Mouse (Mus musculus) intestine, postnatal 0 days (tissue): ENCODE data around the gene Amhr2. TPM values are rescaled to one million over a fixed set of nuclear protein-coding genes. Genes with fewer than 3 reads are reported as not detected.

Experiments
- ATAC-seq: fragments of 200-750 bp; cut with Nextera tagmentation; 2 replicates; pipeline ENCODE4 v1.8.0; 2017; ENCODE audit warnings: mild to moderate bottlenecking, moderate TSS enrichment, moderate library complexity
- H3K27ac ChIP-seq: fragments of 300-500 bp; sonication (generic); 2 replicates; pipeline ENCODE4 v1.5.1; 2014; ENCODE audit warnings: mild to moderate bottlenecking, low read depth, low read length, moderate library complexity
- H3K27me3 ChIP-seq: fragments of 300-500 bp; sonication (generic); replicated peaks from 2 replicates; pipeline ENCODE4 v1.6.1; 2014; ENCODE audit warnings: low read length, mixed read lengths; ENCODE audit not compliant: control insufficient read depth, insufficient read depth
- H3K36me3 ChIP-seq: fragments of 300-500 bp; sonication (generic); 2 replicates; pipeline ENCODE4 v1.6.1; 2014; ENCODE audit warnings: mild to moderate bottlenecking, moderate library complexity; ENCODE audit not compliant: control insufficient read depth, insufficient read depth
- H3K4me1 ChIP-seq: fragments of 300-500 bp; sonication (generic); replicated peaks from 2 replicates; pipeline ENCODE4 v1.6.1; 2014; ENCODE audit warnings: antibody characterized with exemption, low read length, mixed read lengths; ENCODE audit not compliant: control insufficient read depth, insufficient read depth
- H3K4me2 ChIP-seq: fragments of 300-500 bp; sonication (generic); replicated peaks from 2 replicates; pipeline ENCODE4 v1.6.1; 2014; ENCODE audit warnings: low read depth, mild to moderate bottlenecking, moderate library complexity
- H3K4me3 ChIP-seq: fragments of 300-500 bp; sonication (generic); 2 replicates; pipeline ENCODE4 v1.5.1; 2014; ENCODE audit warnings: low read depth, low read length
- H3K9ac ChIP-seq: fragments of 300-500 bp; sonication (generic); 2 replicates; pipeline ENCODE4 v1.6.1; 2014; ENCODE audit warnings: mild to moderate bottlenecking, low read depth, low read length
- H3K9me3 ChIP-seq: fragments of 300-500 bp; sonication (generic); 2 replicates; pipeline ENCODE4 v1.6.1; 2016; ENCODE audit warnings: mixed run types; ENCODE audit not compliant: control insufficient read depth
- CTCF ChIP-seq: sonication (generic); IDR thresholded peaks from 2 replicates; pipeline ENCODE4 v1.5.1; 2016; ENCODE audit warnings: low read depth, mild to moderate bottlenecking, control low read depth, antibody characterized with exemption, moderate library complexity
- WGBS: fragments of 180-500 bp; shearing (Covaris S2); extraction: QIAGEN DNeasy Blood & Tissue Kit; methylation state at CpG from one replicate; pipeline ENCODE4 v1.1.7; 2014; 5-methylcytosine and 5-hydroxymethylcytosine counted together
- polyA plus RNA-seq: library from polyadenylated mRNA; unstranded; fragments of >200 nt; fragmentation: Nextera tagmentation; extraction: Ambion mirVana; gene quantifications from 2 replicates; pipeline ENCODE4 v1.2.1, GENCODE M21; 2015

Amhr2 gene
- polyA plus RNA-seq, 1 experiment from 2014 or later: 0.50 TPM

DNA sequence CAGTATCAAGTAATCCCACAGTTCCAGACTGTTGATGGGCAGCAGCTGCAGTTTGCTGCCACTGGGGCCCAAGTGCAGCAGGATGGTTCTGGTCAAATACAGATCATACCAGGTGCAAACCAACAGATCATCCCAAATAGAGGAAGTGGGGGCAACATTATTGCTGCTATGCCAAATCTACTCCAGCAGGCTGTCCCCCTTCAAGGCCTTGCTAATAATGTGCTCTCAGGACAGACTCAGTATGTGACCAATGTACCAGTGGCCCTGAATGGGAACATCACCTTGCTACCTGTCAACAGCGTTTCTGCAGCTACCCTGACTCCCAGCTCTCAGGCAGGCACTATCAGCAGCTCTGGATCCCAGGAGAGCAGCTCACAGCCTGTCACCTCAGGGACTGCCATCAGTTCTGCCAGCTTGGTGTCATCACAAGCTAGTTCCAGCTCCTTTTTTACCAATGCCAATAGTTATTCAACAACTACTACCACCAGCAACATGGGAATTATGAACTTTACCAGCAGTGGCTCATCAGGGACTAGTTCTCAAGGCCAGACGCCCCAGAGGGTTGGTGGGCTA lies 36.5 kb upstream of the Amhr2 start:
- WGBS: 75% methylated on average over 2 of the region's 2 CpGs
- Histone ChIP-seq H3K27me3 (no peaks in the 10 kb centered on the region), H3K4me2 (no peak overlapping the region), H3K4me3 (no peak overlapping the region), H3K27ac (no peak overlapping the region), H3K4me1 (no peaks in the 10 kb centered on the region), H3K9ac (no peak overlapping the region), H3K9me3 (no peaks in the 10 kb centered on the region), H3K36me3 (peaks cover 30% of the 10 kb centered on the region)
- no peak for TF ChIP-seq CTCF
- no peak for ATAC-seq

DNA sequence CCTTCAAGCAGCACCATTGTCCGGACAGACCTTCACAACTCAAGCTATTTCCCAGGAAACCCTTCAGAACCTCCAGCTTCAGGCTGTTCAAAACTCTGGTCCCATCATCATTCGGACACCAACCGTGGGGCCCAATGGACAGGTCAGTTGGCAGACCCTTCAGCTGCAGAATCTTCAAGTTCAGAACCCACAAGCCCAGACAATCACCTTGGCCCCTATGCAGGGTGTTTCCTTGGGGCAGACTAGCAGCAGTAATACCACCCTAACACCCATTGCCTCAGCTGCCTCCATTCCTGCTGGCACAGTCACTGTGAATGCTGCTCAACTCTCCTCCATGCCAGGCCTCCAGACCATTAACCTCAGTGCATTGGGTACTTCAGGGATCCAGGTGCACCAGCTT lies 35.9 kb upstream of the Amhr2 start:
- H3K9me3 ChIP-seq: no peaks in the 10 kb centered on the region
- no peak for TF ChIP-seq CTCF
- H3K4me1 ChIP-seq: no peaks in the 10 kb centered on the region
- no peak overlapping the region for H3K9ac ChIP-seq
- no peaks in the 10 kb centered on the region for H3K27me3 ChIP-seq
- peaks cover 33% of the 10 kb centered on the region for H3K36me3 ChIP-seq
- 0 out of 2 replicates have a peak overlapping the region, but pooled peaks have one; percentile 9 for H3K4me2 ChIP-seq
- WGBS: 83% methylated on average over 3 of the region's 3 CpGs
- no peak overlapping the region for H3K4me3 ChIP-seq
- ATAC-seq: no peak
- H3K27ac ChIP-seq: peak overlapping the region; percentile 11; the same call in 1 of the 2 replicates

DNA sequence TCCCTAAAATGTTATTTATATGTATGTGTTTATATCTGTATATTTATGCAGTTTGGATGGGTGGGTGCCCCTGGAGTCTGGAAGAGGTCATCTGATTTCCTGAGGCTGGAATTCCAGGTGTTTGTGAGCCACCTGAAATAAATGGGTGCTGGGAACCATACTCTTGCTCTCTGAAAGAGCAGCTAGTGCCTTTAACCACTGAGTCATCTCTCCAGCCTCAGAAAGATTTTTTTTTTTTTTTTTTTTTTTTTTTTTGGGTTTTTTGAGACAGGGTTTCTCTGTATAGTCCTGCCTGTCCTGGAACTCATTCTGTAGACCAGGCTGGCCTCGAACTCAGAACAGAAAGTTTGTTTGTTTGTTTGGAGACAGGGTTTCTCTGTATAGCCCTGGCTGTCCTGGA lies 34.1 kb upstream of the Amhr2 start:
- no peak overlapping the region for H3K4me3 ChIP-seq
- H3K36me3 ChIP-seq: peaks cover 33% of the 10 kb centered on the region
- ATAC-seq: no peak
- no peak for TF ChIP-seq CTCF
- H3K9ac ChIP-seq: no peak overlapping the region
- 93% methylated on average over 1 of the region's 1 CpGs for WGBS
- no peak overlapping the region for H3K4me2 ChIP-seq
- no peaks in the 10 kb centered on the region for H3K9me3 ChIP-seq
- H3K4me1 ChIP-seq: no peaks in the 10 kb centered on the region
- H3K27ac ChIP-seq: no peak overlapping the region
- H3K27me3 ChIP-seq: no peaks in the 10 kb centered on the region

DNA sequence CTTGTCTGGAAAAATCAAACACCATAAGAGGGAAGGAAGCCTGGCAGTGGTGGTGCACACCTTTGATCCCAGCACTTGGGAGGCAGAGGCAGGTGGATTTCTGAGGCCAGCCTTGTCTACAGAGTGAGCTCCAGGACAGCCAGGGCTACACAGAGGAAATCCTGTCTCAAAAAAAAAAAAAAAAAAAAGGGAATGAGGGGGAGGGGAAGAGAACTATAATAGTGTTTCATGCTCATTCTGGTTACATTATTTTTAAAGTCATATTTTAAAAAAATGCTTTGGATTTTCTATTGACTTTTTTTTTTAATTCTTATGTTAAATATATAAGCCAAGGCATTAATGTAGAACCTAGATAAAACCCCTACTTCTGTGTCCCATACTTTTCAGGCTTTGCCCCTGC lies 31.5 kb upstream of the Amhr2 start:
- H3K4me2 ChIP-seq: no peak overlapping the region
- no peak overlapping the region for H3K4me3 ChIP-seq
- TF ChIP-seq CTCF: no peak
- peaks cover 25% of the 10 kb centered on the region for H3K36me3 ChIP-seq
- H3K9ac ChIP-seq: no peak overlapping the region
- H3K27me3 ChIP-seq: no peaks in the 10 kb centered on the region
- no peaks in the 10 kb centered on the region for H3K4me1 ChIP-seq
- no peak for ATAC-seq
- H3K9me3 ChIP-seq: no peaks in the 10 kb centered on the region
- no peak overlapping the region for H3K27ac ChIP-seq

DNA sequence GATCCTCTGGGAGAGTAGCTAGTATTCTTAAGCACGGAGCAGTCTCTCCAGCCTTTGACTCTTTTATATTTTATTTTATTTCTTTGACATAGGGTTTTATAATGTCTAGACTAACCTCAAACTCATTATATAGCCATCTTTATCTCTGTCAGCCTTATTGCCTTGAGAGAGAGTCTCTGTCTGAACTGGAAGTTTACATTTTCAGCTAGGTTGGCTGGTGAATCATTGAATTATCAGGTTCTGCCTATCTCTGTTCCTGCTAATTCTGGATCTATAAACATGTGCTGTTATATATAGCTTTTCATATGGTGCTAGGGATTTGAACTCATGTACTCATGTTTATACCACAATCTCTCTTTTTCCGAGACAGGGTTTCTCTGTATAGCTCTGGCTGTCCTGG lies 27.6 kb upstream of the Amhr2 start:
- no peak overlapping the region for H3K9ac ChIP-seq
- TF ChIP-seq CTCF: no peak
- WGBS: 70% methylated on average over 2 of the region's 2 CpGs
- H3K27ac ChIP-seq: 0 out of 2 replicates have a peak overlapping the region, but pooled peaks have one; percentile 3
- H3K4me1 ChIP-seq: no peaks in the 10 kb centered on the region
- H3K4me3 ChIP-seq: no peak overlapping the region
- peaks cover 13% of the 10 kb centered on the region; the same call in 1 of the 2 replicates for H3K36me3 ChIP-seq
- no peaks in the 10 kb centered on the region for H3K27me3 ChIP-seq
- H3K4me2 ChIP-seq: no peak overlapping the region
- ATAC-seq: no peak
- H3K9me3 ChIP-seq: no peaks in the 10 kb centered on the region

DNA sequence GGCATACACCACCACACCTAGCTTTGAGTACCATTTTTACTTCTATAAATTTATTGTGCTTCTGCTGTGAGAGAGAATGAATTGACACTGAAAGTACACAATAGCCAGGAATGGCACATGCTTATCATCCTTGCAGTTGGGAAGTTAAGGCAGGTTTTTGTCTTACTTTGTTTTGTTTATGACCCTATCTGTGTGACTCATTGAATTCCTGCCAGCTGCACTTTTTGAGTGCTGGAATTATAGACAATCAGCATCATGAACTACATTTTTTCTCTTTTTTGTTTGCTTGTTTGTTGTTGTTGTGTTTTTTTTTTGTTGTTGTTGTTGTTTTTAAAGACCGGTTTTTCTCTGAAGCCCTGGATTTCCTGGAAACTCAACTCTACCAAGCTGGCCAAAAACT lies 24.2 kb upstream of the Amhr2 start:
- Histone ChIP-seq H3K9me3 (no peaks in the 10 kb centered on the region), H3K27ac (no peak overlapping the region), H3K4me1 (no peaks in the 10 kb centered on the region), H3K36me3 (peaks cover 15% of the 10 kb centered on the region), H3K9ac (no peak overlapping the region), H3K27me3 (no peaks in the 10 kb centered on the region), H3K4me3 (no peak overlapping the region), H3K4me2 (no peak overlapping the region)
- ATAC-seq: no peak
- TF ChIP-seq CTCF: no peak
- WGBS: 37% methylated on average over 1 of the region's 1 CpGs

DNA sequence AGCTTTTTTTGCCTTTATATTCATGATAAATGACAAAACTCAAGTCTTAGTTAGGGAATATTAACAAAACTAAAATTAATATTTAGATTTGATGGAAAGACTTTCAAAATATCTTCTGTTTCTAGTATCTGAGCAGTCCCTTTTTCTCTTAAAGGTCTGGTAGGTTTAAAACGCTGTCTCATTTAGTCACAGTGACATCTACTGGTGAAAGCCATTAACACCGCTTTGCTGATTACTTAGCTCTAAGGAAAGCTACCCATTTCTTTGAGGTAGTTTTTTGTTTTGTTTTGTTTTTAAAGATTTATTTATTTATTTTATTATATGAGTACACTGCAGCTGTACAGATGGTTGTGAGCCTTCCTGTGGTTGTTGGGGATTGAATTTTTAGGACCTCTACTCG lies 23.7 kb upstream of the Amhr2 start:
- peak; percentile 76 for TF ChIP-seq CTCF
- H3K9ac ChIP-seq: no peak overlapping the region
- H3K4me3 ChIP-seq: no peak overlapping the region
- no peaks in the 10 kb centered on the region for H3K4me1 ChIP-seq
- H3K9me3 ChIP-seq: no peaks in the 10 kb centered on the region
- H3K36me3 ChIP-seq: peaks cover 19% of the 10 kb centered on the region
- H3K4me2 ChIP-seq: no peak overlapping the region
- no peak for ATAC-seq
- no peaks in the 10 kb centered on the region for H3K27me3 ChIP-seq
- H3K27ac ChIP-seq: no peak overlapping the region
- WGBS: 57% methylated on average over 3 of the region's 3 CpGs
